Mouse (Mus musculus) kidney, adult 2 months (tissue): Measurements from ENCODE around the gene Rabgef1.

Experiments
- CTCF ChIP-seq: fragments of 200-500 bp; conservative IDR thresholded peaks from 2 replicates; pipeline ENCODE4 v1.5.1; 2011; ENCODE audit warnings: low read depth, mild to moderate bottlenecking, control low read depth, low read length, moderate library complexity, mixed read lengths; ENCODE audit not compliant: insufficient read depth, insufficient read length
- POLR2A ChIP-seq: fragments of 200-500 bp; IDR thresholded peaks from one replicate; pipeline ENCODE4 v1.6.1; 2011; ENCODE audit warnings: low read depth, low read length, control low read depth

- TF ChIP-seq POLR2A (no peak), CTCF (no peak)
Measured at GRCm38 (mm10) chr5:130221760-130222145, 50.2 kb downstream of the Rabgef1 start.
